Mouse (Mus musculus) stomach, embryonic 14.5 days (tissue): ENCODE data around the gene Stx16. TPM values are rescaled to one million over a fixed set of nuclear protein-coding genes. Genes with fewer than 3 reads are reported as not detected.

ENCODE experiments used
- ATAC-seq: fragments of 200-750 bp; cut with Nextera tagmentation; 2 replicates; pipeline ENCODE4 v1.8.0; 2017; ENCODE audit warnings: low read depth, moderate TSS enrichment; ENCODE audit not compliant: insufficient number of reproducible peaks, insufficient read depth, low FRiP score
- H3K27ac ChIP-seq: fragments of 300-500 bp; sonication (generic); 2 replicates; pipeline ENCODE4 v1.5.1; 2014; ENCODE audit warnings: mild to moderate bottlenecking, low read length, moderate library complexity, mixed read lengths
- H3K27me3 ChIP-seq: fragments of 300-500 bp; sonication (generic); 2 replicates; pipeline ENCODE4 v1.6.1; 2014; ENCODE audit warnings: low read length, control low read depth, mixed read lengths; ENCODE audit not compliant: control insufficient read depth, insufficient read depth
- H3K36me3 ChIP-seq: fragments of 300-500 bp; sonication (generic); 2 replicates; pipeline ENCODE4 v1.6.1; 2014; ENCODE audit warnings: mild to moderate bottlenecking, control low read depth, low read length, moderate library complexity, mixed read lengths; ENCODE audit not compliant: control insufficient read depth, insufficient read depth
- H3K4me1 ChIP-seq: fragments of 300-500 bp; sonication (generic); 2 replicates; pipeline ENCODE4 v1.6.1; 2014; ENCODE audit warnings: low read length, control low read depth, mixed read lengths; ENCODE audit not compliant: control insufficient read depth, insufficient read depth
- H3K4me2 ChIP-seq: fragments of 300-500 bp; sonication (generic); replicated peaks from 2 replicates; pipeline ENCODE4 v1.6.1; 2014; ENCODE audit warnings: low read depth, low read length, control low read depth
- H3K4me3 ChIP-seq: fragments of 300-500 bp; sonication (generic); 2 replicates; pipeline ENCODE4 v1.5.1; 2014; ENCODE audit warnings: low read depth, low read length, control low read depth
- H3K9ac ChIP-seq: fragments of 300-500 bp; sonication (generic); replicated peaks from 2 replicates; pipeline ENCODE4 v1.6.1; 2014; ENCODE audit warnings: low read depth, mild to moderate bottlenecking, control low read depth, low read length, moderate library complexity, mixed read lengths
- H3K9me3 ChIP-seq: fragments of 300-500 bp; sonication (generic); 2 replicates; pipeline ENCODE4 v1.6.1; 2016; ENCODE audit warnings: low read depth, low read length, control low read depth; ENCODE audit not compliant: control insufficient read depth
- WGBS: fragments of 180-500 bp; shearing (Covaris S2); extraction: QIAGEN DNeasy Blood & Tissue Kit; methylation state at CpG from one replicate; pipeline ENCODE4 v1.1.7; 2014; 5-methylcytosine and 5-hydroxymethylcytosine counted together
- polyA plus RNA-seq: library from polyadenylated mRNA; unstranded; fragments of >200 nt; fragmentation: Nextera tagmentation; extraction: Ambion mirVana; gene quantifications from 2 replicates; pipeline ENCODE4 v1.2.1, GENCODE M21; 2014

Gene Stx16
- polyA plus RNA-seq, 1 experiment from 2014 or later, result 11.2 TPM

GRCm38 (mm10) chr2:174082380-174082918, 6.3 kb downstream of the Stx16 start:
- Histone ChIP-seq H3K9me3 (no peaks in the 10 kb centered on the region), H3K4me1 (peaks cover 27% of the 10 kb centered on the region; the same call in 1 of the 2 replicates), H3K36me3 (no peaks in the 10 kb centered on the region), H3K27ac (peak overlapping the region; percentile 11; the same call in 1 of the 2 replicates), H3K27me3 (no peaks in the 10 kb centered on the region), H3K4me3 (no peak overlapping the region), H3K4me2 (no peak overlapping the region), H3K9ac (no peak overlapping the region)
- 37% methylated on average over 3 of the region's 3 CpGs for WGBS
- no peak for ATAC-seq

GRCm38 (mm10) chr2:174095086-174095485, 19.0 kb downstream of the Stx16 start:
- H3K36me3 ChIP-seq, result peaks cover 45% of the 10 kb centered on the region
- ATAC-seq, result no peak
- WGBS, result 95% methylated on average over 3 of the region's 3 CpGs

DNA sequence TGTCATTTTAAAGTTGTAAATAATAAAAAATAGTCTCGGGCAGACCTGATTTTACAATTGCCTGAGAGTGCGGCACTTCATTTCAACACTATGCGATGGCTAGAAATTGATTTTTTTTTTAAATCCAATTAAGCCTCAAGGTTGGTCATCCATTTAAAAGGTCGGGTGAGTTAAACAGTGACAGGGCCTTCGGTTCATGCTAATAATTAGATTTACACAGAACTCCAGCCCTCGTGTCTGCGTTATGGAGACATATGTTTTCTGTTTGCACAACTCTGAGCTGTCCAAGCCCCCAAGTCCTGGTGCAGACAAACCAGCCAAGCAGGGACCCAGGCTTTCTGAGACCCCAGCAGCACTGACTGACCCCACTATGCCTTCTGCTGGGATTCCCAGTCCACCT, 26.3 kb downstream of the Stx16 start:
- no peak overlapping the region for H3K9ac ChIP-seq
- H3K4me3 ChIP-seq, result no peak overlapping the region
- no peak overlapping the region for H3K27ac ChIP-seq
- no peaks in the 10 kb centered on the region for H3K9me3 ChIP-seq
- H3K4me2 ChIP-seq, result no peak overlapping the region
- no peaks in the 10 kb centered on the region for H3K4me1 ChIP-seq
- 54% methylated on average over 7 of the region's 7 CpGs for WGBS
- H3K36me3 ChIP-seq, result peaks cover 14% of the 10 kb centered on the region
- H3K27me3 ChIP-seq, result no peaks in the 10 kb centered on the region
- ATAC-seq, result no peak

More at GRCm38 (mm10) chr2:174095086-174095485, 19.0 kb downstream of the Stx16 start:
- Histone ChIP-seq H3K9ac (no peak overlapping the region), H3K4me3 (no peak overlapping the region), H3K4me2 (no peak overlapping the region), H3K9me3 (no peaks in the 10 kb centered on the region), H3K27me3 (no peaks in the 10 kb centered on the region), H3K27ac (no peak overlapping the region), H3K4me1 (no peaks in the 10 kb centered on the region)

DNA sequence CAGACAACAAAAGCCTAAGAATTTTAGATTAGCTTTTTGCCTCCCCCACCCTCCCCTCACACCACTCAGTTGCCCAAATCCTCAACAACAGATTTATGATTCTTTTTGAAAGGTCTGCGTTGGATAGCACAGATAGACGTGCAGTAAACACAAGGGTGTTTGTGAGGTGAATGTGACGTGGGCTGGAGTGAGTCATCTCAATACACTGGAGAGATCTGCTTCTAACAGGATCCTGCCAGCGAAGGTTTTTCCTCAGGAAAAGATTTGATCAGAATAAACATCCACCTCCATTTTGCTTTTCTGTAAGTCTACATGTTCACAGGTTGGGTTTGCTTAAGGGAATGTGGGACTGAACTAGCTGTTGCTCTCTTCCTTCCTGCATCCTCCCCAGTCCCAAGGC, 27.4 kb downstream of the Stx16 start:
- Histone ChIP-seq H3K9ac (no peak overlapping the region), H3K27me3 (no peaks in the 10 kb centered on the region), H3K4me3 (no peak overlapping the region), H3K4me2 (no peak overlapping the region), H3K36me3 (peaks cover 4% of the 10 kb centered on the region; the same call in 1 of the 2 replicates), H3K9me3 (no peaks in the 10 kb centered on the region), H3K27ac (no peak overlapping the region), H3K4me1 (no peaks in the 10 kb centered on the region)
- ATAC-seq, result no peak
- 83% methylated on average over 4 of the region's 4 CpGs for WGBS

DNA sequence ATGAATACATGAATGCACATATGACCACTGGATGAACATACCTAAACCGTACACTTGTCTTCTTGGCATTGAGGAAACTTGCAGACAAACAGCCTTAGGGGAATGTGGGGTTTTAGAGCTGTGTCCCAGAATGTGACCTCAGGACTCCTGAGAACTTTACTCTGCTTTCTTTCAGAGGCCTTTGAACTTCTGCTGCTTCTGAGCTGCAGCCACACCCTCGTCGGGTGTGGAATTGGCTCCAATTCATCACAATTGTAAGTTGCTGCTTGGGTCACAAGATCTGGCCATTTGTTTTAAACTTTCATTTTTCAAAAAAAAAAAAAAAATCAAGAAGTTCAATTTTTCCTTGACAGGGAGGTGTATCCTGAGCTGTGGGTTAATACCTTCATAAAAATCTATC, 31.3 kb downstream of the Stx16 start:
- Histone ChIP-seq H3K36me3 (no peaks in the 10 kb centered on the region), H3K4me1 (peaks cover 12% of the 10 kb centered on the region; the same call in 1 of the 2 replicates), H3K4me2 (no peak overlapping the region), H3K9ac (no peak overlapping the region), H3K9me3 (no peaks in the 10 kb centered on the region), H3K4me3 (no peak overlapping the region), H3K27me3 (no peaks in the 10 kb centered on the region), H3K27ac (no peak overlapping the region)
- WGBS, result 55% methylated on average over 3 of the region's 3 CpGs
- ATAC-seq, result no peak

DNA sequence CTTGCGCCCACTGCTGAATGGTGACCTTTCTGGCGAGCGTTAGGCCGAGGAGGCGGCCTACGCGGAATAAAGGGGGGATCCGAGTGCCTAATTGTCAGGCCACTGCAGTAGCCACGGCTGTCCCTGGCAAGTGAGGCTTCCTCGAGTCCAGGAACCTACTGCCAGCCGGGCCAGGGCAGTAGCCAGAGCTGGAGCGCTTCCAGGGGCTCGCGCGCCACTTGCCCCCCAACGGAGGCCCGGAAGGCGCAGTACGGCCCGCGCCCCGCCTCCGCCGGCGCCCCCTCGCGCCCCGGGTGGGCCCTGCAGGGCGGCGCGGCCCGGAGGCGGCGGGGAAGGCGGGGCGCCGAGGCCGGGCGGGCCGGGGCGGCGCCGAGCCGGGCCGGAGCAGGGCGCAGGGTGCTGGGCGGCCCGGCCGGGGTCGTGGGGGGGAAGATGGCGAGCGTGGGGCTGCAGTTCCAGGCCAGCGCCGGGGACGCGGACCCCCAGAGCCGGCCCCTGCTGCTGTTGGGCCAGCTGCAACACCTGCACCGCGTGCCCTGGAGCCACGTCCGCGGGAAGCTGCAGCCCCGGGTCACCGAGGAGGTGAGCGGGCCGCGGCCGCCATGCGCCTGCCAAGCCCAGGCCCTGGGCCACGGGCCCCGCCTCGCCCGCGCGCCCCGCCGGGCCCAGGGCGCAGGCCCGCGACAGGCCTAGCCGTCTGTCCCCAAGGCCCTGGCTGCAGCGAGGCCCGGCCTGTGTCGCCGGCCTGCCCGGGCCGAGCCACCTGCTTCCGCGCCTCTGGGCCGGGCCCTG, 34.1 kb downstream of the Stx16 start, which contains the start of gene Npepl1:
Gene Npepl1 (plus strand): TSS at position 359 of the 792 bp plus-strand sequence.
- Histone ChIP-seq H3K36me3 (no peaks in the 10 kb centered on the region; the same call in 1 of the 2 replicates), H3K4me3 (peak within 1 kb of the TSS; percentile 45), H3K9ac (peak within 1 kb of the TSS; percentile 89), H3K4me2 (peak within 1 kb of the TSS; percentile 94), H3K9me3 (no peaks in the 10 kb centered on the region), H3K27ac (peak within 1 kb of the TSS; percentile 28; the same call in 1 of the 2 replicates), H3K4me1 (peaks cover 12% of the 10 kb centered on the region; the same call in 1 of the 2 replicates), H3K27me3 (no peaks in the 10 kb centered on the region)
- peak; percentile 90 for ATAC-seq
- 3% methylated on average over 60 of the region's 90 CpGs for WGBS

DNA sequence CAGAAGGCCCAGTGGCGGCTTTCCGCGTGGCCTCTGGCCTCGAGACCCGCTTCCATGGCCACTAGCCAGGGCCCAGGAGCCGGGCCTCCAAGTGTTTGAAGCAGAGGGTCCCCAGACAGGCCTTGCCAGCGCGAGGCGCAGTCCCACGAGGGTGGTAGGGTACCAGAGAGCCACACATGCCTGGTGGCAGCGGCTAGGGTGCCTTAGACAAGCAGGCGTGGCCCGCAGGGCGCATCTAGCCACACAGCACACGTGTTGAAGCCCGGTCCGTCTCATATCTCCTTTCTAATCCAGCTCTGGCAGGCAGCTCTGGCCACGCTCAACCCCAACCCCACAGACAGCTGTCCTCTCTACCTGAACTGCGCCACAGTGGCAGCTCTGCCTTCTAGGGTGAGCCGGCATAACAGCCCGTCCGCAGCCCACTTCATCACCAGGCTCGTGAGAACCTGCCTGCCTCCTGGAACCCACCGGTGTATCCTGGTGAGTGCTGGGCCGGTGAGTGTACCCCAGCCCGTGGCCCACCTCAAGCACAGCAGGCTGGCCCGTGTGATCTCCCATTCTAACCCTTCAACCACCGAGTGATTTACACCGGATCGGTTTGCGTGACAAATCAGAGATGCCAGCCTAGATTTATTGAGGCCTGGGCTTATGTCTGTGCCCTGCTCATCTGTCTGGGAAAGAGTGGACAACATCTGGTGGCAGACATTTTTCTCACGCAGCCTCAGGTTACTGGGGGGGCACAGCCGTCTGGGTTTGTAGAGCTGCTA, 34.9 kb downstream of the Stx16 start:
- Histone ChIP-seq H3K27me3 (no peaks in the 10 kb centered on the region), H3K4me2 (peak overlapping the region; percentile 94), H3K36me3 (peaks cover 2% of the 10 kb centered on the region; the same call in 1 of the 2 replicates), H3K4me3 (peak overlapping the region; percentile 45), H3K9ac (peak overlapping the region; percentile 89), H3K9me3 (no peaks in the 10 kb centered on the region), H3K27ac (peak overlapping the region; percentile 28; the same call in 1 of the 2 replicates), H3K4me1 (peaks cover 12% of the 10 kb centered on the region; the same call in 1 of the 2 replicates)
- ATAC-seq, result peak; percentile 36
- 50% methylated on average over 33 of the region's 33 CpGs for WGBS

- Histone ChIP-seq H3K27ac (no peak overlapping the region), H3K4me1 (peaks cover 12% of the 10 kb centered on the region; the same call in 1 of the 2 replicates), H3K4me2 (no peak overlapping the region), H3K36me3 (peaks cover 3% of the 10 kb centered on the region; the same call in 1 of the 2 replicates), H3K27me3 (no peaks in the 10 kb centered on the region), H3K9me3 (no peaks in the 10 kb centered on the region), H3K9ac (no peak overlapping the region), H3K4me3 (no peak overlapping the region)
- no peak for ATAC-seq
- 66% methylated on average over 18 of the region's 18 CpGs for WGBS
These were observed 36.8 kb downstream of the Stx16 start for GRCm38 (mm10) chr2:174112931-174113330.
